Comparison of ENCODE assay signal across 17 mouse cellular contexts in the genomic region with DNA sequence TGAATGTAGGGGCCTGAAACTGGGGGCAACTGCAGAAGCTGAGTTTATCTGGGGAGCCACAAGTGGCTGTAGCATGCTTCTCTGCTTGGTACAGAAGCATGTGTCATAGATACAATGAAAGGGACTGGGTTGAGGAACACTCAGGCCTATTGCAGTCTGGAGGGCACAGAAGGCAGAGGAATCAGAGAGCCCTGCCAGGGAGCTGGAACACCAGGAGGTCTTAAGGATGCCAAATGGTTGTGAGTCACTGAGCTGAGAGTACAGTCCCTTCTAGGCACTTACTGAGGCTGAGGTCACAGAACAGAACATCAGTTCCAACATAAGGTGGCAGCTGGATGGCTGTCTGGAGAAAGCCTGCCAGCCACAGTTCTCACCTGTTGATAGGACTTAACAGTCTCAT.
A peak's percentile ranks its signal among the peaks of the same experiment; 100 is the strongest.
DNase-seq lines count a peak whose midpoint lies in the region; TF ChIP-seq lines count a peak whose summit lies in the region.
"Had no signal": no experiment of that assay in that cellular context is flagged by ENCODE, and none has a peak within 500 bp of the region (broad histone marks: within the 10 kb centered on the region; RNA-seq: fewer than 3 reads in every experiment).

No protein-coding gene starts in this region.

- no peak for TF ChIP-seq CTCF in heart, adult 2 months (IDR thresholded peaks at IDR 0.05)

- H3K27me3 ChIP-seq in heart, adult 2 months (ENCODE audit: control insufficient read depth, insufficient read depth, low read length) = no peaks in the 10 kb centered on the region
- H3K27me3 ChIP-seq: intestine, embryonic 15.5 days; lung, embryonic 15.5 days had no signal

- no peak overlapping the region for H3K9ac ChIP-seq in heart, adult 2 months (ENCODE audit: low read depth, low read length)
- H3K9ac ChIP-seq: intestine, embryonic 15.5 days; liver, embryonic 14.5 days; lung, embryonic 15.5 days had no signal

- no peak for TF ChIP-seq EP300 in heart, adult 2 months (IDR thresholded peaks at IDR 0.05; ENCODE audit: insufficient read depth, low read depth, low read length)

- TF ChIP-seq POLR2A in heart, adult 2 months (IDR thresholded peaks at IDR 0.05; ENCODE audit: insufficient read depth, low read depth, low read length) = no peak

- H3K79me2 ChIP-seq in heart, adult 2 months (replicated peaks; ENCODE audit: control insufficient read depth, insufficient read depth, low read length) = no peaks in the 10 kb centered on the region

- no peak overlapping the region for H3K4me3 ChIP-seq in heart, adult 2 months
- H3K4me3 ChIP-seq: hindbrain, embryonic 10.5 days; intestine, embryonic 15.5 days; lung, embryonic 15.5 days had no signal

- H3K36me3 ChIP-seq in heart, adult 2 months (ENCODE audit: control insufficient read depth, insufficient read depth, low read length) = no peaks in the 10 kb centered on the region
- H3K36me3 ChIP-seq: hindbrain, embryonic 10.5 days; intestine, embryonic 15.5 days; lung, embryonic 15.5 days had no signal

- peak; percentile 14 for DNase-seq in gastrocnemius, postnatal 25 days
- DNase-seq in gastrocnemius, postnatal 10 days = no peak
- DNase-seq in adrenal gland, postnatal 36 days = peak; percentile 23 to 67
- DNase-seq in cerebellum, adult 18-20 months = peak; percentile 45 to 66
- DNase-seq in cerebellum, postnatal 14 days = peak; percentile 52 to 55
- no peak for DNase-seq in heart, adult 2 months
- no peak for DNase-seq in lung, postnatal 14 days
- no peak for DNase-seq in liver
- DNase-seq: kidney, adult 8-10 months; kidney, postnatal 10 days; lung, postnatal 4 days; midbrain, embryonic 14.5 days; thymus, adult 2 months had no signal

- no peaks in the 10 kb centered on the region for H3K4me1 ChIP-seq in heart, adult 2 months (ENCODE audit: control insufficient read depth, insufficient read depth, low read length)
- H3K4me1 ChIP-seq: intestine, embryonic 15.5 days; lung, embryonic 15.5 days had no signal

- intact Hi-C loops in heart, adult 2 months (cut with DNase I) = no loop called here

- no peak overlapping the region for H3K27ac ChIP-seq in heart, adult 2 months
- H3K27ac ChIP-seq: hindbrain, embryonic 10.5 days; intestine, embryonic 15.5 days; liver, embryonic 14.5 days; lung, embryonic 15.5 days had no signal

Comparison
In these comparisons a context has a peak if more than half of its experiments do, and no peak if none do; other contexts are left out.
1. DNase-seq: peak in gastrocnemius, postnatal 25 days (single experiment), adrenal gland, postnatal 36 days (2 of 2), cerebellum, adult 18-20 months (2 of 2) and cerebellum, postnatal 14 days (2 of 2); none in gastrocnemius, postnatal 10 days (single experiment), heart, adult 2 months (0 of 2), lung, postnatal 14 days (single experiment) and liver (single experiment).